Mouse (Mus musculus): Measurements from ENCODE around the gene Ankrd44. TPM values are rescaled to one million over a fixed set of nuclear protein-coding genes. Genes with fewer than 3 reads are reported as not detected.

Gene Ankrd44
- polyA plus RNA-seq, 1 experiment from 2014 or later, result 20.1 TPM

GRCm38 (mm10) chr1:54794709-54795108, 131.5 kb downstream of the Ankrd44 start:
- H3K36me3 ChIP-seq, result no peaks in the 10 kb centered on the region
- H3K4me2 ChIP-seq (replicated peaks), result no peak overlapping the region
- no peak for ATAC-seq (ENCODE audit: low FRiP score, low read depth)
- H3K4me1 ChIP-seq, result peaks cover 4% of the 10 kb centered on the region; the same call in 1 of the 2 replicates
- no peak overlapping the region for H3K27ac ChIP-seq (replicated peaks)
- no peak overlapping the region for H3K4me3 ChIP-seq
- no peak overlapping the region for H3K9ac ChIP-seq (replicated peaks)
- no peaks in the 10 kb centered on the region for H3K27me3 ChIP-seq
- 94% methylated on average over 2 of the region's 2 CpGs for WGBS
- H3K9me3 ChIP-seq, result no peaks in the 10 kb centered on the region

- H3K4me2 ChIP-seq (replicated peaks), result no peak overlapping the region
- H3K27me3 ChIP-seq, result no peaks in the 10 kb centered on the region
- no peak overlapping the region for H3K9ac ChIP-seq (replicated peaks)
- H3K4me1 ChIP-seq, result peaks cover 6% of the 10 kb centered on the region
- ATAC-seq (ENCODE audit: low FRiP score, low read depth), result no peak
- no peak overlapping the region for H3K4me3 ChIP-seq
- WGBS, result 29% methylated on average over 3 of the region's 3 CpGs
- no peaks in the 10 kb centered on the region for H3K9me3 ChIP-seq
- no peak overlapping the region for H3K27ac ChIP-seq (replicated peaks)
- no peaks in the 10 kb centered on the region for H3K36me3 ChIP-seq
Measured at GRCm38 (mm10) chr1:54791406-54791805, 134.8 kb downstream of the Ankrd44 start.

GRCm38 (mm10) chr1:54789327-54789960, 136.7 kb downstream of the Ankrd44 start:
- H3K4me3 ChIP-seq, result no peak overlapping the region
- peaks cover 6% of the 10 kb centered on the region for H3K4me1 ChIP-seq
- H3K27ac ChIP-seq (replicated peaks), result no peak overlapping the region
- no peak overlapping the region for H3K4me2 ChIP-seq (replicated peaks)
- no peaks in the 10 kb centered on the region for H3K27me3 ChIP-seq
- H3K36me3 ChIP-seq, result no peaks in the 10 kb centered on the region
- 85% methylated on average over 7 of the region's 7 CpGs for WGBS
- no peak for ATAC-seq (ENCODE audit: low FRiP score, low read depth)
- H3K9me3 ChIP-seq, result no peaks in the 10 kb centered on the region
- H3K9ac ChIP-seq (replicated peaks), result no peak overlapping the region

- no peak overlapping the region for H3K4me3 ChIP-seq
- H3K36me3 ChIP-seq, result no peaks in the 10 kb centered on the region
- H3K9ac ChIP-seq (replicated peaks), result no peak overlapping the region
- no peak overlapping the region for H3K4me2 ChIP-seq (replicated peaks)
- WGBS, result 61% methylated on average over 4 of the region's 4 CpGs
- no peaks in the 10 kb centered on the region for H3K27me3 ChIP-seq
- peaks cover 6% of the 10 kb centered on the region for H3K4me1 ChIP-seq
- ATAC-seq (ENCODE audit: low FRiP score, low read depth), result no peak
- no peak overlapping the region for H3K27ac ChIP-seq (replicated peaks)
- no peaks in the 10 kb centered on the region for H3K9me3 ChIP-seq
Measured at GRCm38 (mm10) chr1:54788337-54788736, 137.8 kb downstream of the Ankrd44 start.

GRCm38 (mm10) chr1:54778151-54778550, 148.0 kb downstream of the Ankrd44 start:
- Histone ChIP-seq H3K27ac (replicated peaks) (no peak overlapping the region), H3K9ac (replicated peaks) (no peak overlapping the region), H3K9me3 (no peaks in the 10 kb centered on the region), H3K4me3 (no peak overlapping the region), H3K4me1 (no peaks in the 10 kb centered on the region), H3K4me2 (replicated peaks) (no peak overlapping the region), H3K27me3 (no peaks in the 10 kb centered on the region), H3K36me3 (no peaks in the 10 kb centered on the region)
- WGBS, result 93% methylated on average over 6 of the region's 6 CpGs
- ATAC-seq (ENCODE audit: low FRiP score, low read depth), result no peak

- Histone ChIP-seq H3K36me3 (no peaks in the 10 kb centered on the region), H3K27ac (replicated peaks) (no peak overlapping the region), H3K9me3 (no peaks in the 10 kb centered on the region), H3K27me3 (no peaks in the 10 kb centered on the region), H3K4me2 (replicated peaks) (no peak overlapping the region), H3K4me1 (no peaks in the 10 kb centered on the region), H3K9ac (replicated peaks) (no peak overlapping the region), H3K4me3 (no peak overlapping the region)
- WGBS, result 89% methylated on average over 6 of the region's 6 CpGs
- no peak for ATAC-seq (ENCODE audit: low FRiP score, low read depth)
Measured at GRCm38 (mm10) chr1:54777104-54777503, 149.1 kb downstream of the Ankrd44 start.

GRCm38 (mm10) chr1:54776116-54776515, 150.1 kb downstream of the Ankrd44 start:
- no peak overlapping the region for H3K4me3 ChIP-seq
- H3K36me3 ChIP-seq, result no peaks in the 10 kb centered on the region
- no peak overlapping the region for H3K9ac ChIP-seq (replicated peaks)
- no peaks in the 10 kb centered on the region for H3K4me1 ChIP-seq
- WGBS, result 52% methylated on average over 8 of the region's 8 CpGs
- H3K4me2 ChIP-seq (replicated peaks), result no peak overlapping the region
- H3K27ac ChIP-seq (replicated peaks), result no peak overlapping the region
- no peaks in the 10 kb centered on the region for H3K27me3 ChIP-seq
- no peaks in the 10 kb centered on the region for H3K9me3 ChIP-seq
- no peak for ATAC-seq (ENCODE audit: low FRiP score, low read depth)

GRCm38 (mm10) chr1:54772843-54773242, 153.3 kb downstream of the Ankrd44 start:
- Histone ChIP-seq H3K9ac (replicated peaks) (no peak overlapping the region), H3K36me3 (no peaks in the 10 kb centered on the region), H3K4me2 (replicated peaks) (no peak overlapping the region), H3K27ac (replicated peaks) (no peak overlapping the region), H3K4me3 (no peak overlapping the region), H3K9me3 (no peaks in the 10 kb centered on the region), H3K4me1 (no peaks in the 10 kb centered on the region), H3K27me3 (no peaks in the 10 kb centered on the region)
- WGBS, result 62% methylated on average over 5 of the region's 5 CpGs
- 0 out of 2 replicates have a peak, but pooled peaks have one; percentile 54 for ATAC-seq (ENCODE audit: low FRiP score, low read depth)

GRCm38 (mm10) chr1:54771471-54771870, 154.7 kb downstream of the Ankrd44 start:
- no peaks in the 10 kb centered on the region for H3K27me3 ChIP-seq
- no peaks in the 10 kb centered on the region for H3K9me3 ChIP-seq
- no peak overlapping the region for H3K27ac ChIP-seq (replicated peaks)
- no peak for ATAC-seq (ENCODE audit: low FRiP score, low read depth)
- no peak overlapping the region for H3K9ac ChIP-seq (replicated peaks)
- no peaks in the 10 kb centered on the region for H3K36me3 ChIP-seq
- H3K4me2 ChIP-seq (replicated peaks), result no peak overlapping the region
- WGBS, result 91% methylated on average over 3 of the region's 3 CpGs
- H3K4me3 ChIP-seq, result no peak overlapping the region
- H3K4me1 ChIP-seq, result no peaks in the 10 kb centered on the region

GRCm38 (mm10) chr1:54767221-54767620, 159.0 kb downstream of the Ankrd44 start:
- Histone ChIP-seq H3K9me3 (no peaks in the 10 kb centered on the region), H3K9ac (replicated peaks) (no peak overlapping the region), H3K4me2 (replicated peaks) (no peak overlapping the region), H3K36me3 (no peaks in the 10 kb centered on the region), H3K27ac (replicated peaks) (no peak overlapping the region), H3K4me3 (no peak overlapping the region), H3K27me3 (no peaks in the 10 kb centered on the region), H3K4me1 (peaks cover 4% of the 10 kb centered on the region; the same call in 1 of the 2 replicates)
- ATAC-seq (ENCODE audit: low FRiP score, low read depth), result no peak
- 89% methylated on average over 3 of the region's 3 CpGs for WGBS

- Histone ChIP-seq H3K4me3 (no peak overlapping the region), H3K4me2 (replicated peaks) (no peak overlapping the region), H3K9ac (replicated peaks) (no peak overlapping the region), H3K4me1 (peaks cover 7% of the 10 kb centered on the region; the same call in 1 of the 2 replicates), H3K36me3 (no peaks in the 10 kb centered on the region), H3K27me3 (no peaks in the 10 kb centered on the region), H3K27ac (replicated peaks) (no peak overlapping the region), H3K9me3 (no peaks in the 10 kb centered on the region)
- no peak for ATAC-seq (ENCODE audit: low FRiP score, low read depth)
- 90% methylated on average over 2 of the region's 2 CpGs for WGBS
Measured at GRCm38 (mm10) chr1:54765632-54766238, 160.5 kb downstream of the Ankrd44 start.

- Histone ChIP-seq H3K36me3 (no peaks in the 10 kb centered on the region), H3K4me1 (peaks cover 7% of the 10 kb centered on the region; the same call in 1 of the 2 replicates), H3K27ac (replicated peaks) (no peak overlapping the region), H3K27me3 (no peaks in the 10 kb centered on the region), H3K4me2 (replicated peaks) (no peak overlapping the region), H3K9me3 (no peaks in the 10 kb centered on the region), H3K4me3 (no peak overlapping the region), H3K9ac (replicated peaks) (no peak overlapping the region)
- WGBS, result 79% methylated on average over 10 of the region's 10 CpGs
- ATAC-seq (ENCODE audit: low FRiP score, low read depth), result no peak
Measured at GRCm38 (mm10) chr1:54762216-54762807, 163.9 kb downstream of the Ankrd44 start.
